Mouse (Mus musculus) adrenal gland, adult 2 months (tissue): ENCODE results near the gene Ppp1r13l. TPM values are rescaled to one million over a fixed set of nuclear protein-coding genes. Genes with fewer than 3 reads are reported as not detected.

Experiments used
- DNase-seq: peaks from one replicate; pipeline ENCODE4 v3.0.0; 2021
- polyA plus RNA-seq: library from polyadenylated mRNA; depleted of rRNA; stranded (reverse); fragments of >200 nt; gene quantifications from 2 replicates; pipeline ENCODE4 v1.2.3, GENCODE M21; 2012
- total RNA-seq, 2 experiments: library from RNA; stranded (reverse); gene quantifications; 2 replicates each; pipeline ENCODE4 v1.2.3; 2021

The Ppp1r13l gene
- total and polyA plus RNA-seq, 3 experiments: 6.5 to 16.9 (median 8.3) TPM

DNA sequence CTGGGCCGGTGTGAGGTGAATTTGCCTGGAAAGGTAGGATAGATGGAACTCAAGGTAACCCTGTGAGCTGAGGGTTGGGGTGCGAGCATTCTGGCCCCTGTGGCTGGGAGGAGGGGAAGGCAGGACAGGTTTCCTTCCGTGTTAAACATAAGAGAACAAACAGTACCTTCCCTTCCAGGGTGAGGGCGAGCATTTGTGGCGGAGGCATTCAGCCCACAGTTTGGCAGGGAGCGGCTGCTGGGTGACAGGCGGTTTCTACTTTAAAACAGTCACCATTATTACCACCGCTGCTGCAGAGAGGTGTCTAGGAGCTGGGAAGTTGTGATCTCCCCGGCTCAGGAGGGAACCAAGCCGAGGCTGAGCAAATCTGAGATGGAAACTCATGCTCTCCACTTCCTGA is 22.4 kb upstream of the Ppp1r13l start:
- no peak for DNase-seq

DNA sequence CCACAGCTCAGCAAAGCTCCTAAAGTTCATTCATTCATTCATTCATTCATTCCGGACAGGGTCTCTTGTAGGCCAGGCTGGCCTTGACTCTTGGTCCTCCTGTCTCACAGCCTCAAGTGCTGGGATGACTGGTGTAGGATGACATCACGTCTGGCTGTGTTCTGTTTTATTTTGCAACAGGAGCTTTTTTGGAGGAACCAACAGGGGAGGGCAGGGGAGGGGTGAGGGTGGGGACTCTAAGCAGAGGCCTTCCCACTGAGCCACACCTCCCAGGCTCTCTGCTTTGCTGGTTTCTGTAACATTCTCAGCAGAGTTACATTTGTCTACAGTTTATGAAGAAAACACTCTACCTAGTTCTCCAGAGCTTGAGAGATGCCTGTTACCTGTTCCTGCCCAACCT is 21.5 kb upstream of the Ppp1r13l start:
- DNase-seq: peak; percentile 44

DNA sequence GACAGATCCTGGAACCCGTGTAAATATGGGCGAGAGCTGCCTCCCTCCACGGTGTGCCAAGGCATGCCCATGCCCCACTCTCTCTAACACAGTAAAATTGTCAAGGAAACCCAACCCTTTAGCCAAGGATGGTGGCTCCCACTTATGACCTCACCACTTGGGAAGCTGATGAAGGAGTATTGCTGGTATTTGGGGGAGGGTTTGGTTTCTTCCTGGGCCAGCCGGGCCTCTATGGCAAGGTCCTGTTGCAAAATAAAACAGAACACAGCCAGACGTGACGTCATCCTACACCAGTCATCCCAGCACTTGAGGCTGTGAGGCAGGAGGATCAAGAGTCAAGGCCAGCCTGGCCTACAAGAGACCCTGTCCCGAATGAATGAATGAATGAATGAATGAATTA is 21.0 kb upstream of the Ppp1r13l start:
- DNase-seq: peak; percentile 43

DNA sequence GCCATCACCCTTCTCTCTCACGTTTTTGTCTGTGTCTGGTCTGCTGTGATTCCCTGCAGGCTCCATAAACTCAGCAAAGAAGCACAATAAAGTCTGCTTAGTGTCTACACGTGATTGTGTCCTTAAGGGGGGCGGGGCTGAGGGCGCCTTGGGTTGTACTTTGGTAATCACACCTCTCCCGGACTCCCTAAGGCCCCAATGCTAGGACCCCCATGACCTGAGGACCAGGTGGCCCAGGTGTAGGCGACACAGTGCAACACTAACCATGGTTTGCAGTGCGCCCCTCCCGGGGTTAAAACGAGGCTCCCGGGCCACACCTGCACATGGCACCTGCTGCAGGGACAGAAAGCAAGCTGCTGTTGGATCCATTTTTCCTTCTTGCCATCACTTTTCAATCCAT is 18.3 kb upstream of the Ppp1r13l start:
- DNase-seq: no peak

DNA sequence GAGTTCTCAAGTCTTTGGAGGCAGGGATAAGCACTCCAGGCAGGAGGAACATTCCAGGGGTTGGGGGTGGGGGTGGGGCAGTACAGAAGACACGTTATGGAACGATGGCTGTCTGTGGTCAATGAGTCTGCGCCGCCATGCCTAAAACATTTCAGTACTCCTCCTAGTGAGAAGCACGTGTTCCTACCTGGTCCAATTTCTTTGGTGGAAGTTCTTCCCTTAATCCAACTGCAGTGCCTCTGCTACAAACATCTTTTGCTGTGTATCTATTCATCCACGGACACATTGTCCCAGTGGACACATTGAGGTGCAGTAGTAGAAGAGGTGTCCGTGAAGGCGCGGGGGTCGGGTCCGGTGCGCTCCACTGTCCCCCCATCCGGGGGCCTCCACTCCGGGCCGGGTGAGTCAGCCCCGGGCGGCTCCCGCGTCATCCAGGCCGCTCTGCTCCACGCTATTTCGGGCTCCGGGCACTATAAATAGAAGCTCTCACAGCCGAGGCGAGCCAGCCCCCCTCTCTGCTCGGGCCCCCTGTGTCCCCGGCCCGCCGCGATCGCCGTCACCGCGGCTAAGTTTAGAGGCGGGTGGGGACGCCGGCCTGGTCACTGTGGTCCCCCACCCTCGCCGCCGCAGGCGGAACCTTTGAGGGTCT is 17.7 kb upstream of the Ppp1r13l start:
- peak; percentile 56 for DNase-seq

DNA sequence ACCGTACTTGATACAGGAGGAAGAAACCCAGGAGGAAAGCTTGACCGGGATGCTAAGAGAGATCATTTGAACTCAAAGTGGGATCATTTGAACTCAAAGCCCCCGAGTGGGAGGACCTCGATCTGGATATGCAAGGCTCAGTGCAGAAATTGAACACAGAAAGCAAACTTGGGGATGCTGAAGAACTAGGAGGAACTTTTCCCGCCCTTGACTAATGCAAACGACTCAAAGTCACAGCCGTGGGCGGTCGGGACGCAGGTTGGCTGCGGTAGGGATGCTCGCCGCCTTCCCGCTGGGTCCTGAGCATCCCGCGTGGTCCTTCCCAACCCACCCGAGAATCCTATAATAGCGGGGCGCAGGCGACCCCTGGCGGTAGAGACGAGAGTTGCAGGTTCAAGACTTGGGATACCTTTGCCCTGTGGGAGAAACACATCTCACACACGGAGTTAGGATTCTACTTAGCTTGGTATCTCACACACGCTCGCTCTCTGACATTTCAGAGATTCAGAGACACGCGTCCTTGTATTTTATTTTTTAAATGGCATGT is 17.0 kb upstream of the Ppp1r13l start:
- DNase-seq: peak; percentile 86

DNA sequence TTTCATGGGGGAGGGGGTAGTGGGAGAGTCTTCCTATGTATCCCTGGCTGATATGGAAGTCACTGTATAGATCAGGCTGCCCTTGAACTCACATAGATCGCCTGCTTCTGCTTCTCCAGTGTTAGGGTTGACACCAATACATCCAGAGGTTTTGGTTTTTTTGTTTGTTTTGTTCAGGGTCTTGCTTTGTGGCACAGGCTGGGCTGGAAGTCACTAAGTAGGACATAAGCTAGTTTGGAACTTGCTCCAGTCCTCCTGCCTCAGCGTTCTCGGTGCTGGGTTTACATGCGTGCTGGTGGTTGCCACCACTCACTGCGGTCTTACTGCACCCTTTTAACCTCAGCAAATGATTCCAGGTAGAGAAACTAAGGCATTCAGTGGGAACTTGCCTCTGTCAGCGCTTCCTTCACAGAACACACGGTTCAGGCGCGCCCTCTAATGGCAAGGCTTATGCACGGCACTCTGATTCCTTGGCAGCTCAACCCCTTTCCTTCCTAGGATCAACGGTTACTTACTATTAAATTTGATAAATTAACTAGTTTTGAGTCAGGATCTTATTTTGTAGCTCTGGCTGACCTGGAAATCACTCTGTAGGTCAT is 16.2 kb upstream of the Ppp1r13l start:
- DNase-seq: peak; percentile 71

DNA sequence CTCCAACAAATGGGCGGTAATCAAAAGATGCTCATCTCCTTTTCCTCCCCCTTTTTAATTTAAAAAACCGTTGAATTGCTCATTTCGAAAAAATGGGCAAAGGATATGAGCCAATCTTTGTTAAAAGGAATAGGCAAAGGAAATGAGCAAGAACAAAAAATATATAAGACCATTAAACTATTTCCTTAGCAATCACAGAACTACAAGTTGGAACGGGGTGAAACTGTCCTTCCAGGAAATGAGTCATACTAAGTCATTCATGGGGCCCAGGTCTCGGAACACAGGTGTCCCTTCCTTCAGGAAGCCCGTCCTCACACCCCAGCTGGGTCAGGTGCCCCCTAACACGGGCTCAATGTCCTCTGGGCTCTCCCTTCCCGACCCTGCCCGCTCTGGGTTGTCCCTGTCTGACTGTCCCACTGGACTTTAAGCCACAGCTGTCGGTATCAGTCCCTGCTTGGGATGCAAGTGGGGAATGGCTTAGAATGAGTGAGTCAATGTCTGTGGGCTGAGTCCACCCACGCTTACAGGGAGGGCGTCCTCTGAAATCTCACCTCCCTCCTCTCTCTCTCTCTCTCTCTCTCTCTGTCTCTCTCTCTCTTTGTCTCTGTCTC is 15.2 kb upstream of the Ppp1r13l start, which contains the start of gene Ercc1:
Gene Ercc1, plus strand, starts transcription at position 542 of the 611 bp plus-strand sequence.
- DNase-seq: no peak

DNA sequence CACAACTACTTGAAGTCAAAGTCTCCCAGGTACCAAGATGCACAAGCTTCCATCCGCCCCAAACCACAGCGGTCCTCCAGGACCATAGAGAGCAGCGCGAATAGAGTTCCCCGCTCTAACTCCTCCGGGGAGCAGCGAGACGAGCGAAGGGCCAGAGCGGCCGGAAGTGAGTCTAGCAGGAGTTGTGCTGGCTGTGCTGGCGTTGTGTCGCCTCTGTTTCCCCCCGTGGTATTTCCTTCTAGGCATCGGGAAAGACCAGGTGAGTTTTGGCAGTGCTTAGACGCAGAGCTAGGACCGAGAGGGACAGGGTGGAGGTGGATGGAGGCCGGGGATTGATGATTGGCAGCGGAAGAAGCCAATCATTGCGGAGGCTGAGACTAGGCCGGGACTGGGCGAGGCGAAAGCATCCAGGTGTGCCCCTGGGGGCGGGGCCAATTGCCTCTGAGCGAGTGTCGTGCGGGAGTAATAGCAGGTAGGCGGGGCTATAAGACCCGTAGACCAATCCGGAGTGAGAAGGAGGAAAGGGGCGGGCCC is 14.5 kb upstream of the Ppp1r13l start:
- peak; percentile 95 for DNase-seq

DNA sequence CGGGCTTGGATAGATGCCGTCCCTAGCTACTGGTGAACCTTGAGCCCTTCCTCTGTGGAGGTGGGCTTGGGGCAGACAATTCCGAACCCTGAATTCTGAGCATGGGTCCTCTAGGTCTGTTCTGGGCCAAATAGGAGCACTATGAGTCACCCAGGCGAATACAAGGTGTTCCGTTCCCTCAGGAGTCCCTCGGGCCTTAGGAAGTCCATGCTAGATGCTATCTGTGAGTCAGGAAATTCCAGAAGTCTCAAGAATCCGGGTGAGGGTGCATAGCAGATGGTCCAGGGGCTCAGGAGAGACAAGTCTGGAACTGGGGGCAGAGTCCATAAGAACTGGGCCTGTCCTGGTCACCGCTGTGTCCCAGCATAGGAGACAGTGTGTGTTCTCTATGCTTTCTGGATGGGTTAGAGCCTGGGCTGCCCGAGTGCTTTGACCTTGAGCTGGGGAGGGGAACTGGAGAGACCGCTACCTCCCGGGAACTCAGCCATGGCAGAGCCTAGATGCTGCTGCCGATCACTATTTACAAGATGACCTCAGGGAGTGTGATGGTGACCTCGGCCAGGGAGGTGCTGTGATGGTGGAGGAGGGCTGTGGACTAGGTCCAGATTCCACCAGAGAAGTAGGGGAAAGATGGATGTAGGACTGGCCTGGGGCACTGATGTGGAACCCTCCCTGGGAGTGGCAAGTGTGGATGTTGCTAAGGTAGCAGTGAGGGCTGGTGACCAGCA is 10.2 kb upstream of the Ppp1r13l start:
- DNase-seq: no peak

DNA sequence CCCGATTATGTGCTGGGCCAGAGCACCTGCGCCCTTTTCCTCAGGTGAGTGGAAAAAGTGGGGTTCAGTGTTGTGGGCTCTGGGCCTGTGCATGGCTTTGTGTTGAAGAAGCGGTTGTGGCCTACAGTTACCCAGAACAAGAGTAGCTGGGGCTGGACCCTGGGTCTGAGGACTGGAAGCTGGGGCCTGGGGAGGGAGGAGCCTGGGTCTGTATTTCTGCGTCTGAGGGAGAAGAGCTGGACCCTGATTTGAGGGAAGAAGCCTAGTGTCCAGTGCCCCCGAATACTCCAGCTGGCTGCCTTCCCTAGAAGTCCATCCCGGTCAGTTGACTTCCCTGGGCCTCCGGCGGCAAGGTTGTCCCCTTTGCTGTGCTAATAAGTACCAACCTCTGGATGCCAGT is 9.3 kb upstream of the Ppp1r13l start:
- no peak for DNase-seq

DNA sequence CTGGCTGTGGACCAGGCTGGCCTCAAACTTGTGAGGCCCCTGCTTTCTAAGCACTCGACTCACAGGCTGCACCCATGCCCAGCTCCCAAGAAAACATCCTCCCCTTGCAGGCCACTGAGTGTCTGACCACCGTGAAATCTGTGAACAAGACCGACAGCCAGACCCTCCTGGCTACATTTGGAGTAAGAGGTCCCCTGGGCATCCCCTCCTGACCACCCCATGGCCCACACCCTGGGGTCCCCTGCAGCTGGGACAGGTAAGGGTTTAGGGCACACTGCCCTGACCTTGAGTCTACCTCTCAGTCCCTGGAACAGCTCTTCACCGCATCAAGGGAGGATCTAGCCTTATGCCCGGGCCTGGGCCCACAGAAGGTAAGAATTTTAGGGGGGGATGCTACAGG is 4.6 kb upstream of the Ppp1r13l start:
- no peak for DNase-seq

DNA sequence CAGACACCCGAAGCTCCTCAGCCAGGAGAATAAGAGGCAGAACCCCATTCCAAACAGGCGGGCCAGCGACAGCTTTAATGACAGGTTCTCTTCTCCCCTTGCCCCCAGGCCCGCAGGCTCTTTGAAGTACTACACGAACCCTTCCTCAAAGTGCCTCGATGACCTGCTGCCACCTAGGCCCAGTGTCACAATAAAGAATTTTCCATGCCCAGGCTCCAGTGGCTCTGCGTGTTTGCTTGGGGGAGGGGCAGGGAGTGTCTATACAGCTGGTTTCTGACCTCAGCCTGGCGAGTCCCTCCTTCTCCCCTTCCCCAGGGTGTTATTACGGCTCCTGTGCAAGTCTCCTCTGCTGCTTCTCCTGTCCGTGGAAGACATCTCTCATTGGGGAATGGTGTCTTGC is 3.2 kb upstream of the Ppp1r13l start:
- DNase-seq: no peak

DNA sequence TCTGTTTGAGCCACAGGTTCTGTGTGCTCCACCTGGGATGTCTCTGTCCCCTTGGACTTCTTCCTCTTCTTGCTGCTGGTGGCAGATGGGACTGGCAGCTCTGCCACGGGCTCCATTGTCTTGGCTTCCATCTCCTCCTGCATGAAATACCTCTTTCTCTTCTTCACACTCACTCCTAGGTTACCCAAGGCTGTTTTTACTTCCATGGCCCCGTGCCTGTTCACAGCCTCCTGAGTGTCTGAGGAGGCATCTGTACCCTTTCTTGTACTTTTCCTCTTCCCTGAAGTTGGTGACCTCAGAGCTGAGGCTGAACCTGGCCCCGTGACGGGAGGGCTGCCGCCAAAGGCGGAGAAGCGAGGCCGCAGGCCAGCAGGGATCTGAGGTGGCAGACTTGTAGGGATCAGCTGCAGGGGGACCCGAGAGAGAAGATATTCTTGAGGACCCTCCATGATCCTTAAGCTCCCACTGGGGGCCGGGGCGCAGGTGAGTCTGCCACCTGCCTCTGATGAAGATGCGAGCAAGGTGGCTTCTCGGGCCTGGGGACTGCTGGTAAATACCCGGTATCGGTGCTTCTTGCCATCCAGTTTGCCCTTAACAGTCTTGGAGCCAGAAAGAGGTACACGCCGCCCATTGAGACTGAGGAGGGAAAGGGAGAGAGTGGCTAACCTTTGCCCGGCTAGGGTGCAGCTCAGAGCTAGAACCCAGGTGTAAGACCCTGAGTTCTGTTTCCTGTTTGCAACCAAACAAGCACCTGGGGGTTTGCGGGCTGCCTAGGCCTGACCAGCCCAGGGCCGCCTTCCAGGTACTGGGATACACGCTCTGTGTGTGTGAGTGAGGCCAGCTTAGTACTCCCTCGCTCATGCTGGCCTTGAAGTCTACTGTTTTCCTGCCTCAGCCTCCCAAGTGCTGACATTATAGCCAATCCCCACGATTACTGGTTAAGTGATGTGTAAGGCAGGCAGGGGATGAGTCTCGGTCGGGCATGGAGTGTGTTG is 1.9 kb upstream of the Ppp1r13l start:
- no peak for DNase-seq

DNA sequence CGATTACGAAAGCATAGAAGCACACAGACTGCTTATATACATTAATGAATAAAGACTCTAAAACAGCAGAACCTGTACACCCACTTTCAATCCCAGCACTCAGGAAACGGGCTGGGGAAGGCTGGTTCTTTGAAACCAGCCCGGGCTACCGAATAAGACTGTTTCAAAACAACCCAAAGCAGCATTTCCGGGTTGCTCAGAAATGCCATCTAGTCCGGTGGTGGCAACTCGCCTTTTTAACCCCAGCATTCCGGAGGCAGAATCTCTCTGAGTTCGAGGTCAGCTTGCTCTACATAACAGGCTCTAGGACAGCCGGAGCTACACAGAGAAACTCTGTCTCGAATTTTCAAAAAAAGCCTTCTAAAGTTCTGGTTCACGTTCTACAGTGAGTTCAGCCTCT is 915 bp upstream of the Ppp1r13l start:
- no peak for DNase-seq

DNA sequence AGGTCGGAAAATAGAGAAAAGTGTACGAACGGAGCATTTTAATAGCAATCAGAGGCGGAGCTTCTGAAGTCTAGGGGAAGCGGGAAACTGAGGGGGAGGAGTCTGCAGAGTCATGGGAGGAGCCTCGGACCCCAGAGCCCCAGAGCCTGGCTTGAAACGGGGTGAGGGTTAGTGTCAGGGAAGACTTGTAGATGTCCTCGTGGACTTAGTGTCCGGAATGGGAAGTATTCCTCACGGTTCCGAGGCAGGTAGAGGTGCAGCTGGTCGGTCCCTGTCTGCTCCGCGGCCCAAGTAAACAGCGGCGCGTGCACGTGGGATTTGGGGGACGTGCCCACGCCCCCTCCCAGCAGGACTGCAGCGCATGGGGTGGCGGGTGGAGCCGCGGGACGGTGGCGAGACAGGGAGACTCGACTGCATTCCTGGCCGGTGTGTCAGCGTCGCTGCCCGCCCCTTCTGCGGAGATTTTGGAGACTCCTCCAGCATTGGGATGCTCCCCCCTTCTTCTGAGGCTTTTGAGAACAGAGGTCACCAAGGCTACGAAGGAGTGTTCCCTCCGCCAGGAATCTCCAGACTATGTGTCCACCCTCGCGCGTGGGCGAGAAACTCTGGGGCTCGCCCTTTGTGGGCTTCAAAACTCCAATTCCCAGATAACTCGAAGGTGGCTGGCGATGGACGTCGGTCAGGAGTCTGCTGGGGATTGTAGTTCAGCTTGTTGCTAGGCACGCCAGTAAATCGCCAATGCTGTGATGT is 518 bp downstream of the Ppp1r13l start:
- peak; percentile 89 for DNase-seq

DNA sequence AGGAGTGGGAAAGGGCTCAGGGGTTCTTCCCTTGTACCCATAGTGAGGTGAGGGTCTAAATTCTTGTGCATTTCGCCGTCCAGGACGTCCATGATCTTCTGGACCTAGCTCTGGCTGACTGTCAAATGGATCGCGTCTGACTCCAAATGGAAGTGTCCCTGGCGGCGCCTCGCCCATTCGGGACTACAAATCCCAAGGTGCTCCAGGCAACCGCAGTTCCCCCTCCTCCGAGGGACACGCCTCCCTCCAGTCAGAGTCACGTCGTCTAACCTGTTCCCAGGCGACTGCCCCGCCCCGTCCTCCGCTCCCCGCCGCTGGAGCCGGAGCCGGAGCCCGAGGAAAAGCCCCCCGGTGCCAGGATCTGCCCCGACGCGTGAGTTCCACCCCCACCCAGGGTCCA is 1.4 kb downstream of the Ppp1r13l start:
- peak; percentile 96 for DNase-seq

DNA sequence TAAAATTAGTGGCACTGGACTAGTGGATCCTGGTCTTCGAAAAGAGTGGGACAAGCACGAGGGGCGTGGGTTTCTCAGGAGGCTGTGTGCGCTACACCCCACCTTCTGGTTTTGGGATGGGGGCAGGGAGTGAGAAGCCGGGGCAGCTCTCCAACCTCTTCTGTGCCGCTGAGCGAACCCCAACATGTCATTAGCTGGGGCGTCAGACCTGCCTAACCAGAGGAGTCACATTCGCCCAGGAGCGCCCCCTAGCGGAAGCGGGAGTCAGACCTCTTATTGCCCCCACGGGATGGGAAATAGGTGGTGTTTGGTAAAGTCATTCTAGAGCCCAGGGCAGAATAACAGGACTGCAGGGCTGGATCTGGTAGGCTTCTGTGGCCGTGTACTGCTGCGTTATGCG is 2.2 kb downstream of the Ppp1r13l start:
- peak; percentile 81 for DNase-seq

DNA sequence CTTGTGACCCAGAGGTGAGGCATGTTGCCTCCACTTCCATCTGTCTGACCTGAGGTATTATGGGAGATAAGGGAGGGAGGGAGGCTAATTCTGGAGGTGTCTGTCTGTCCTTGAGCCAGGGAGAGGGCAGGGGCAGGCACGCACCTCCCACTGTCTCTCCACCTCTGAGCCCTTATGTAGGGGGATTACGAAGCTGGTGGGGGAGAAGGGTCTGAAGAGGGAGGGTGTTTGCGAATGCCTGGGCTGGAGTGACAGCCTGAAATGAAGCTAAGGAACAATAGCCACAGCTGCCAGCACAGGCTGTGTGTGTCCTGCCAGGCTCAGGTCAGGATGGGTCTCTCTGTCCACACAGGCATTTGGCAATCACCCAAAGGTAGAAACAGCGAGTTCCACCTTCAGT is 2.7 kb downstream of the Ppp1r13l start:
- no peak for DNase-seq

DNA sequence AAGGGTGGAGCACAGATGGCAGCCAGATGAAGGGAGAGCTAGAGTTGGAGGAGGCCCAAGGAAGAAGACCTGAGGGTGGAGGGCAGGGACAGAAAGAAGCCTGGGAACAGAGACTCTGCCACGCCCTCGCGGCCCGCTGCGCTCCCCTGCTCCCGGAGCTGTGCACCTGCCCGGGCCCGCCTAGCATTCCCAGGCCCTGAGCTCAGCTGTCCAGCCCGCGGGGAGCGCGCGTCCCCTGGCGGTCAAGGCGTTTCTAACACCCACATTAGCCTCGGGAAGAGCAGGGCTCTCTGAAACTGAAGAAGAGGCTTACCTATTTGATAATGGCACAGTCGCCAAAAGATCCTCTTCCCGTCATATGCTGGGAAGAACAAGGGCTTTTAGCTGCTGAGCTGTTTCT is 4.3 kb downstream of the Ppp1r13l start:
- peak; percentile 86 for DNase-seq
